Mouse (Mus musculus) lung, embryonic 14.5 days (tissue): ENCODE measurements around the gene D430041D05Rik. TPM values are rescaled to one million over a fixed set of nuclear protein-coding genes. Genes with fewer than 3 reads are reported as not detected.
A peak's percentile ranks its signal among the peaks of the same experiment; 100 is the strongest.

ENCODE experiments used
- ATAC-seq: fragments of 200-750 bp; cut with Nextera tagmentation; 2 replicates; pipeline ENCODE4 v1.8.0; 2017; ENCODE audit warnings: mild to moderate bottlenecking, moderate TSS enrichment, moderate library complexity; ENCODE audit not compliant: insufficient read depth
- DNase-seq: peaks from one replicate; pipeline ENCODE4 v3.0.0-alpha.2; 2015
- H3K27ac ChIP-seq: fragments of 300-500 bp; sonication (generic); 2 replicates; pipeline ENCODE4 v1.5.1; 2014; ENCODE audit warnings: low read depth, mild to moderate bottlenecking, moderate library complexity
- H3K27me3 ChIP-seq: fragments of 300-500 bp; sonication (generic); 2 replicates; pipeline ENCODE4 v1.6.1; 2014; ENCODE audit warnings: low read length, control low read depth; ENCODE audit not compliant: insufficient read depth
- H3K36me3 ChIP-seq: fragments of 300-500 bp; sonication (generic); 2 replicates; pipeline ENCODE4 v1.6.1; 2014; ENCODE audit warnings: control low read depth; ENCODE audit not compliant: insufficient read depth
- H3K4me1 ChIP-seq: fragments of 300-500 bp; sonication (generic); 2 replicates; pipeline ENCODE4 v1.6.1; 2014; ENCODE audit warnings: antibody characterized with exemption, control low read depth; ENCODE audit not compliant: insufficient read depth
- H3K4me2 ChIP-seq: fragments of 300-500 bp; sonication (generic); 2 replicates; pipeline ENCODE4 v1.6.1; 2014; ENCODE audit warnings: mild to moderate bottlenecking
- H3K4me3 ChIP-seq: fragments of 300-500 bp; sonication (generic); 2 replicates; pipeline ENCODE4 v1.5.1; 2014; ENCODE audit warnings: low read depth, low read length
- H3K9ac ChIP-seq: fragments of 300-500 bp; sonication (generic); 2 replicates; pipeline ENCODE4 v1.6.1; 2014
- H3K9me3 ChIP-seq: fragments of 300-500 bp; sonication (generic); 2 replicates; pipeline ENCODE4 v1.6.1; 2016; ENCODE audit warnings: low read depth, low read length, control low read depth
- CTCF ChIP-seq: IDR thresholded peaks from 2 replicates; pipeline ENCODE4 v1.5.1; 2016; ENCODE audit warnings: antibody characterized with exemption, low read depth
- WGBS: fragments of 180-500 bp; shearing (Covaris S2); extraction: QIAGEN DNeasy Blood & Tissue Kit; methylation state at CpG from one replicate; pipeline ENCODE4 v1.1.7; 2014; 5-methylcytosine and 5-hydroxymethylcytosine counted together
- polyA plus RNA-seq: library from polyadenylated mRNA; unstranded; fragments of >200 nt; fragmentation: Nextera tagmentation; extraction: Ambion mirVana; gene quantifications from 2 replicates; pipeline ENCODE4 v1.2.1, GENCODE M21; 2014

The D430041D05Rik gene
- polyA plus RNA-seq, 1 experiment from 2014 or later = 1.3 TPM

- Histone ChIP-seq H3K36me3 (no peaks in the 10 kb centered on the region), H3K4me1 (no peaks in the 10 kb centered on the region), H3K9ac (no peak overlapping the region), H3K9me3 (no peaks in the 10 kb centered on the region), H3K27ac (no peak overlapping the region), H3K4me3 (no peak overlapping the region), H3K27me3 (no peaks in the 10 kb centered on the region), H3K4me2 (no peak overlapping the region)
- ATAC-seq = no peak
- 28% methylated on average over 3 of the region's 3 CpGs for WGBS
- no peak for TF ChIP-seq CTCF
- DNase-seq = peak; percentile 9
These were observed 213.5 kb downstream of the D430041D05Rik start for GRCm38 (mm10) chr2:104197281-104197680.

GRCm38 (mm10) chr2:104192401-104193141, 218.2 kb downstream of the D430041D05Rik start:
- no peaks in the 10 kb centered on the region for H3K36me3 ChIP-seq
- no peaks in the 10 kb centered on the region for H3K4me1 ChIP-seq
- H3K27me3 ChIP-seq = no peaks in the 10 kb centered on the region
- TF ChIP-seq CTCF = no peak
- ATAC-seq = no peak
- no peaks in the 10 kb centered on the region for H3K9me3 ChIP-seq
- H3K4me2 ChIP-seq = no peak overlapping the region
- no peak for DNase-seq
- H3K4me3 ChIP-seq = no peak overlapping the region
- 88% methylated on average over 18 of the region's 18 CpGs for WGBS
- H3K27ac ChIP-seq = no peak overlapping the region
- H3K9ac ChIP-seq = no peak overlapping the region

GRCm38 (mm10) chr2:104191723-104192122, 219.1 kb downstream of the D430041D05Rik start:
- H3K9me3 ChIP-seq = no peaks in the 10 kb centered on the region
- DNase-seq (no peak), ATAC-seq (no peak)
- no peak for TF ChIP-seq CTCF
- 50% methylated on average over 2 of the region's 2 CpGs for WGBS
- no peaks in the 10 kb centered on the region for H3K27me3 ChIP-seq
- no peaks in the 10 kb centered on the region for H3K4me1 ChIP-seq
- no peak overlapping the region for H3K27ac ChIP-seq
- H3K9ac ChIP-seq = no peak overlapping the region
- no peak overlapping the region for H3K4me2 ChIP-seq
- H3K4me3 ChIP-seq = no peak overlapping the region
- H3K36me3 ChIP-seq = no peaks in the 10 kb centered on the region

- Histone ChIP-seq H3K4me2 (no peak overlapping the region), H3K27me3 (no peaks in the 10 kb centered on the region), H3K27ac (no peak overlapping the region), H3K4me1 (no peaks in the 10 kb centered on the region), H3K9ac (no peak overlapping the region), H3K36me3 (no peaks in the 10 kb centered on the region), H3K4me3 (no peak overlapping the region), H3K9me3 (no peaks in the 10 kb centered on the region)
- 65% methylated on average over 2 of the region's 2 CpGs for WGBS
- ATAC-seq (no peak), DNase-seq (no peak)
- no peak for TF ChIP-seq CTCF
These were observed 222.0 kb downstream of the D430041D05Rik start for GRCm38 (mm10) chr2:104188859-104189258.

- no peak for TF ChIP-seq CTCF
- 25% methylated on average over 3 of the region's 3 CpGs for WGBS
- ATAC-seq (no peak), DNase-seq (no peak)
- H3K27ac ChIP-seq = no peak overlapping the region
- H3K4me2 ChIP-seq = no peak overlapping the region
- H3K9ac ChIP-seq = no peak overlapping the region
- H3K9me3 ChIP-seq = no peaks in the 10 kb centered on the region
- no peaks in the 10 kb centered on the region for H3K36me3 ChIP-seq
- no peak overlapping the region for H3K4me3 ChIP-seq
- no peaks in the 10 kb centered on the region for H3K4me1 ChIP-seq
- H3K27me3 ChIP-seq = no peaks in the 10 kb centered on the region
These were observed 223.7 kb downstream of the D430041D05Rik start for GRCm38 (mm10) chr2:104187073-104187472.

GRCm38 (mm10) chr2:104185616-104186015, 225.2 kb downstream of the D430041D05Rik start:
- no peak overlapping the region for H3K4me3 ChIP-seq
- H3K4me2 ChIP-seq = no peak overlapping the region
- WGBS = 79% methylated on average over 5 of the region's 5 CpGs
- H3K36me3 ChIP-seq = no peaks in the 10 kb centered on the region
- no peaks in the 10 kb centered on the region for H3K9me3 ChIP-seq
- no peak for TF ChIP-seq CTCF
- no peak overlapping the region for H3K9ac ChIP-seq
- H3K27me3 ChIP-seq = no peaks in the 10 kb centered on the region
- DNase-seq (no peak), ATAC-seq (no peak)
- H3K27ac ChIP-seq = no peak overlapping the region
- H3K4me1 ChIP-seq = no peaks in the 10 kb centered on the region

DNA sequence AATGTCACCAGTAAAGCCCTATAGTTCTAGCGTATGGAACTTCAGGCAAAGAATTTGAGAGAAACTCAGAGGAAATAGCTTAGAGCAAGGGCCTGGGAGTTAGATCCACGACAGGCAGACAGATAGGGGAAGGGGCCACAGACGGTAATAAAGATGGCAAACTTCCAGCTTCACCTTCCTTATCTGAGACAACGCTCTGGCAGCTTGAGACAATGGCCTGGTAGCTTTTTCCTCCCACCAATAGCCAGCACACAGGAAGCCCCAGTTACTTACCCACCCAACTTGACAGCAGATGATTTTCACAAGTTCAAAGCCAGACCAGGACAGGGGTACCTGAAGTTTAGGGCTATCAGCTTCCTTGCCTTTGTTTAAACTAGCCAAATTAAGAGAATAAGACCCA, 226.5 kb downstream of the D430041D05Rik start:
- H3K27ac ChIP-seq = no peak overlapping the region
- ATAC-seq (no peak), DNase-seq (no peak)
- H3K9me3 ChIP-seq = no peaks in the 10 kb centered on the region
- no peak for TF ChIP-seq CTCF
- no peak overlapping the region for H3K4me2 ChIP-seq
- no peaks in the 10 kb centered on the region for H3K4me1 ChIP-seq
- H3K27me3 ChIP-seq = no peaks in the 10 kb centered on the region
- H3K4me3 ChIP-seq = no peak overlapping the region
- H3K9ac ChIP-seq = no peak overlapping the region
- no peaks in the 10 kb centered on the region for H3K36me3 ChIP-seq
- WGBS = 23% methylated on average over 4 of the region's 4 CpGs
